Mouse (Mus musculus) kidney, adult 2 months (tissue): ENCODE results near the gene Galnt18.

Experiments
- CTCF ChIP-seq: fragments of 200-500 bp; conservative IDR thresholded peaks from 2 replicates; pipeline ENCODE4 v1.5.1; 2011; ENCODE audit warnings: low read depth, mild to moderate bottlenecking, control low read depth, low read length, moderate library complexity, mixed read lengths; ENCODE audit not compliant: insufficient read depth, insufficient read length
- POLR2A ChIP-seq: fragments of 200-500 bp; IDR thresholded peaks from one replicate; pipeline ENCODE4 v1.6.1; 2011; ENCODE audit warnings: low read depth, low read length, control low read depth

GRCm38 (mm10) chr7:111537946-111538345, 241.8 kb downstream of the Galnt18 start:
- TF ChIP-seq CTCF, result no peak
- TF ChIP-seq POLR2A, result no peak
